Mouse (Mus musculus) retina, postnatal 7 days (tissue): ENCODE data around the gene Vmn2r7.
A peak's percentile ranks its signal among the peaks of the same experiment; 100 is the strongest.
"Not testable (repeated sequence)": the region's sequence is repeated elsewhere in the genome, so short reads cannot be mapped to it uniquely, and the experiment has no call there.

Source experiments
- DNase-seq: peaks from one replicate; pipeline ENCODE4 v3.0.0-alpha.2; 2012; ENCODE audit warnings: low read depth, low spot score

Gene Vmn2r7

GRCm38 (mm10) chr3:64844665-64845064 is at the start of gene Vmn2r7:
Vmn2r7 (minus strand) TSS chr3:64844765.
- DNase-seq, result not testable (repeated sequence)

GRCm38 (mm10) chr3:64889725-64890124 is 45.2 kb upstream of the Vmn2r7 start:
- no peak for DNase-seq

DNA sequence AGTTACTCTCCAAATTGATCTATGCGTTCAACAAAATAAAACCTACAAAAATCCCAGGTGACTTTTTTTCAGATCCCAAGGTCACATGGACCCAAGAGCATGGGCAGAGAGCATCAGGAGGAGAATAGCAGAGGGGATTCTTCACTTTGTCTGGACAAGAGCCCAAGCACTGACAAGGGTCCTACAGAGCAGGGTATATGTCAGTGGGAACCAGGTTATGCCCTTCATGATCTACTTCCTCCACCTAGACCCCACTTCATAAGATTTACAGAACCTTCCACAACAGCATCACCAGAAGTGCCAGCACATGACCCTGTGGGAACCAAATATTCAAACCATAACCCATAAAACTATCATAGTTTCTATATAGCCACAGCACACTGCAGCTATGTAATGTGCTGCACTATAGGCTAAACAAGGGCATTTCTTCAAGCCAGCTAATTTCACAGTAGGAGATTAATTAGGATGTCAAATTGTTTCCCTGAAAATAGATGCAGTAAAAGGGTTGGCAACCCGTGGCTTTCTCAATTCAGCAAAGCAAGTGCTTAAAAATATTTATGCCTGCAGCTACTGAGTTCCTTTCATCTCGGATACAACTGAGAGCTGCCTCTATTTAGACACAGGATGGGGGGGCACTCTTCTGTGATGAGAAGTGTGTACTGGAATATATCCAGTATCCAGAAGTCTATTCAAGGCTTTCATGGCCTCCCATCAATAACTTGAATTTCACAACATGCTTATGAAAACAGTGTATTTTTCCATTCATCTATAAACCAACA is 33.8 kb upstream of the Vmn2r7 start:
- DNase-seq, result no peak

DNA sequence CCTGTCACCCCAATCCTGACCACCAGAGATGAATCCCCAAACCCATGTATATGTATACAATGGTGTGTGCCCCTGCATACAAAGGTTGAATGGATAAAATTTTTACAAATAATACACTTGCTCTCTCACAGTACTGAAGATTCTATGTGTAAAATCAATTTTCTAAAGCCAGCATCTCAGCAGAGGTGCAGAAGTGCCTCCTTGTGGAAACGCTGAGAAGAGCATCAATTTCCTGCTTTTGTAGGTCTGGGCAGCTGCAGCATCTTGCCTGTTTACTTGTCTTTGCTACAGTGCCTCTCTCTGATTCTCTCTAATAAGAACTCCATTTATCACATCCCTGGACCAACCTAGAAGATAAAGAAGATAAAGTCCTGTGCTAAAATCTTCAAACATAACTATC is 32.1 kb upstream of the Vmn2r7 start:
- DNase-seq, result no peak

- no peak for DNase-seq
Observed at GRCm38 (mm10) chr3:64842881-64843280, 1.7 kb downstream of the Vmn2r7 start.

DNA sequence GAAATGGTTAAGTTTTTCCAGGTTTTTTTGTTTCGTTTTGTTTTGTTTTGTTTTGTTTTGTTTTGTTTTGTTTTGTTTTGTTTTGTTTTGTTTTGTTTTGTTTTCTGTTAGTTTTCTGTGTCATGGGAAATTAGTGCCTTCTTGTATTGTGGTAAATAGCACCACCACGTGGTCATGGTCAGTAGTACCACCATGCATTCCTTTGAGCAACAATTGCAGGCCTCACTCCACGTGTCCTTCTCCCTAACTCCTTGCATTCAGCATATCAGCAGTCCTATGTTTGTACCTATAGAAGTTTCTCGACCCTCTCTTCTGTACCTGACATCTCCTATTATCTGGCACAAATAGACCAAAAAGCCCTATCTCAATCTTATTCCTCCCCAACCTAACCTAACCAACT is 2.3 kb downstream of the Vmn2r7 start:
- DNase-seq, result peak; percentile 61

GRCm38 (mm10) chr3:64831134-64831533 is 13.4 kb downstream of the Vmn2r7 start:
- DNase-seq, result no peak

DNA sequence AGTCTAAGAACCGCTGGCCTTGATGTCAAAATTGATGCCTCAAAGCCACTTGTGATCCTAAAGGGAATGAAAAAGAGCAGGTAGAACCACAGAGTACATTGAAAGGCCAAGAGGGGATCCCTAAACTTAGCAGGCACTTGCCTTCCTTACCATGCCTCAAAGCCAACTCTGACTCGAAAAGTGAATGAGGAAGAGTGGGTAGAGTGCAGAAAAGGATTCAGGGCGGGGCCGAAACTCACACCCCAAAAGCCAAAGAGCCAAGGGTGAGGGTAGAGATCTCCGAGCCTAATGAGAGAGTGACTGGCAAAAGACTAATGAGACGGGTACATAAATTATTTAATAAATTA is 53.3 kb downstream of the Vmn2r7 start:
- DNase-seq, result no peak

- peak; percentile 35 for DNase-seq
Observed at GRCm38 (mm10) chr3:64790509-64791244, 53.9 kb downstream of the Vmn2r7 start.

- DNase-seq, result no peak
Observed at GRCm38 (mm10) chr3:64782901-64783300, 61.7 kb downstream of the Vmn2r7 start.

- no peak for DNase-seq
Observed at GRCm38 (mm10) chr3:64772132-64772531, 72.4 kb downstream of the Vmn2r7 start.

- DNase-seq, result no peak
Observed at GRCm38 (mm10) chr3:64756145-64756544, 88.4 kb downstream of the Vmn2r7 start.

- DNase-seq, result not testable (repeated sequence)
Observed at GRCm38 (mm10) chr3:64727187-64727970, 117.2 kb downstream of the Vmn2r7 start.

GRCm38 (mm10) chr3:64725736-64726135 is 118.8 kb downstream of the Vmn2r7 start:
- not testable (repeated sequence) for DNase-seq

DNA sequence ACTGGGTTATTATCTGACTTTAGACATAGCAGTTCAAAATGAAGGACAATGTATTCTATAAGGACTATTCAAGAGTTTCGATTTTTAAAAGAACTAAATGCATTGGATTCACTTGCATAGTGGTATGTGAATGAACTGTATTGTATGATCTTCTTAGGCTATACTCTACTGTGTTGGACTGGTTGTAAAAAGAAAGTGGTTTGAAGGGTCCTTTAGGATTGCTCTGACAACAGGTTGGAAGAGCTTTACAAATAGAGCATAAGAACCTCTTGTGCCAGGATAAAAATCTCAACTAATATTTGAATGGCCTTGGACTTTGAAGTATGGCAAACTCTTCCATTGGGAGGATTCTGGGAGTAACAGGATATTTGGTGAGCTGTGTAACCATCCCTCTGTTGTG is 168.5 kb downstream of the Vmn2r7 start:
- not testable (repeated sequence) for DNase-seq
